Mouse (Mus musculus) kidney, embryonic 14.5 days (tissue): ENCODE results near the gene Pou2f3. TPM values are rescaled to one million over a fixed set of nuclear protein-coding genes. Genes with fewer than 3 reads are reported as not detected.

Source experiments
- ATAC-seq: fragments of 200-750 bp; cut with Nextera tagmentation; 2 replicates; pipeline ENCODE4 v1.8.0; 2017; ENCODE audit warnings: moderate number of reproducible peaks, mild to moderate bottlenecking, moderate TSS enrichment, moderate library complexity; ENCODE audit not compliant: low FRiP score, low TSS enrichment
- H3K27ac ChIP-seq: fragments of 300-500 bp; sonication (generic); 2 replicates; pipeline ENCODE4 v1.5.1; 2014; ENCODE audit warnings: low read depth, mild to moderate bottlenecking, low read length, moderate library complexity, mixed read lengths
- H3K27me3 ChIP-seq: fragments of 300-500 bp; sonication (generic); 2 replicates; pipeline ENCODE4 v1.6.1; 2014; ENCODE audit warnings: mild to moderate bottlenecking, low read length; ENCODE audit not compliant: control insufficient read depth, insufficient read depth
- H3K36me3 ChIP-seq: fragments of 300-500 bp; sonication (generic); 2 replicates; pipeline ENCODE4 v1.6.1; 2014; ENCODE audit warnings: low read length, mixed read lengths; ENCODE audit not compliant: control insufficient read depth, insufficient read depth
- H3K4me1 ChIP-seq: fragments of 300-500 bp; sonication (generic); 2 replicates; pipeline ENCODE4 v1.6.1; 2014; ENCODE audit warnings: low read length, mixed read lengths; ENCODE audit not compliant: control insufficient read depth, insufficient read depth
- H3K4me2 ChIP-seq: fragments of 300-500 bp; sonication (generic); replicated peaks from 2 replicates; pipeline ENCODE4 v1.6.1; 2014; ENCODE audit warnings: low read depth, mild to moderate bottlenecking, low read length
- H3K4me3 ChIP-seq: fragments of 300-500 bp; sonication (generic); 2 replicates; pipeline ENCODE4 v1.5.1; 2014; ENCODE audit warnings: mild to moderate bottlenecking, low read length
- H3K9ac ChIP-seq: fragments of 300-500 bp; sonication (generic); 2 replicates; pipeline ENCODE4 v1.6.1; 2014; ENCODE audit warnings: low read depth, mild to moderate bottlenecking, low read length, moderate library complexity
- H3K9me3 ChIP-seq: fragments of 300-500 bp; sonication (generic); 2 replicates; pipeline ENCODE4 v1.6.1; 2016; ENCODE audit warnings: low read length; ENCODE audit not compliant: control insufficient read depth
- WGBS: fragments of 180-500 bp; shearing (Covaris S2); extraction: QIAGEN DNeasy Blood & Tissue Kit; methylation state at CpG from one replicate; pipeline ENCODE4 v1.1.7; 2014; 5-methylcytosine and 5-hydroxymethylcytosine counted together
- polyA plus RNA-seq: library from polyadenylated mRNA; unstranded; fragments of >200 nt; fragmentation: Nextera tagmentation; extraction: Ambion mirVana; gene quantifications from 2 replicates; pipeline ENCODE4 v1.2.1, GENCODE M21; 2014

The Pou2f3 gene
- polyA plus RNA-seq, 1 experiment from 2014 or later = 0.11 TPM

- Histone ChIP-seq H3K4me2 (no peak overlapping the region), H3K4me3 (no peak overlapping the region), H3K27ac (no peak overlapping the region), H3K9ac (no peak overlapping the region), H3K36me3 (peaks cover 15% of the 10 kb centered on the region; the same call in 1 of the 2 replicates), H3K4me1 (peaks cover 66% of the 10 kb centered on the region), H3K27me3 (no peaks in the 10 kb centered on the region), H3K9me3 (no peaks in the 10 kb centered on the region)
- WGBS = 68% methylated on average over 5 of the region's 5 CpGs
- no peak for ATAC-seq
Observed at GRCm38 (mm10) chr9:43234496-43234895, 24.3 kb upstream of the Pou2f3 start.

DNA sequence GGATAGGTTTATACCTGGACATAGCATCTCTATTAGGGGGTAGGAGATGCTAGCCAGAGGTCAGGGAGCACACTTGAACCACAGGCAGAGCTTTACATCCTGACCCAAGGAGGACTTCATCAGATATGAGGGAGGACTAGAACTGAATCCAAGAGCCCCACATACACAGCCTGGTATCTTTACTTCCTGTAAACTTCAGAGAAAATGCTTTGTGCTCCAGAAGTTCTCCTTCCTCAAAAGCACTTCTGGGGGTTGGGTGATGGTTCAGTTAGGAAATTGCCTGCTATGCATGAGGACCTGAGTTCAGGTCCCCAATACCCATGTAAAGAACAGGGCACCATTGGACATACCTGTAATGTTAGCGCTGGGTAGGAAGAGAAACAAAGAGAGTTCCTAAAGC, 23.3 kb upstream of the Pou2f3 start:
- H3K4me1 ChIP-seq = peaks cover 63% of the 10 kb centered on the region
- WGBS = 93% methylated on average over 1 of the region's 1 CpGs
- peak overlapping the region; percentile 42; the same call in 1 of the 2 replicates for H3K27ac ChIP-seq
- H3K4me3 ChIP-seq = no peak overlapping the region
- no peaks in the 10 kb centered on the region for H3K9me3 ChIP-seq
- H3K27me3 ChIP-seq = no peaks in the 10 kb centered on the region
- ATAC-seq = no peak
- H3K4me2 ChIP-seq = no peak overlapping the region
- H3K9ac ChIP-seq = no peak overlapping the region
- H3K36me3 ChIP-seq = peaks cover 19% of the 10 kb centered on the region; the same call in 1 of the 2 replicates

- ATAC-seq = no peak
- WGBS = 73% methylated on average over 5 of the region's 5 CpGs
- Histone ChIP-seq H3K27me3 (no peaks in the 10 kb centered on the region), H3K27ac (peak overlapping the region; percentile 42; the same call in 1 of the 2 replicates), H3K4me2 (no peak overlapping the region; the same call in 1 of the 2 replicates), H3K4me1 (peaks cover 58% of the 10 kb centered on the region), H3K36me3 (peaks cover 19% of the 10 kb centered on the region; the same call in 1 of the 2 replicates), H3K4me3 (no peak overlapping the region), H3K9ac (no peak overlapping the region), H3K9me3 (no peaks in the 10 kb centered on the region)
Observed at GRCm38 (mm10) chr9:43233044-43233443, 22.9 kb upstream of the Pou2f3 start.

DNA sequence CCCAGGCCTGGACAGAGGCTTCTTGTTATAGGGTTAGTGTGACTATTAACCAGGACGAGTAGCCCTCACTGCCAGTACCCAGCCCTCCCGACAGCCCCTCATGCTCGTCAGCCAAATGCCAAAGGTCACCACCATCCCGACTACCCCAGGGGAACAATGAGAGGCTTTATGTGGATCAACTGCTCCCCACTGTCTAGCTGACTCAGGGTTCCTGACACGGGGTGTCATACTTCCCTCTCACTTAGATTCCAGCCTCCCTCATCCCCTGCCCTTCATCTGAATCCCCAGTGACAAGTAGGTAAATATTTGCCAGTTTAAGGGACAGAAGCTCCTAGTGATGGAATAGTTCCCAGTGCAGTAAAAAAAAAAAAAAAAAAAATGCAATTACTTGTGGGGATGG, 22.1 kb upstream of the Pou2f3 start:
- H3K4me1 ChIP-seq = peaks cover 51% of the 10 kb centered on the region
- 21% methylated on average over 5 of the region's 5 CpGs for WGBS
- H3K4me3 ChIP-seq = no peak overlapping the region
- peaks cover 19% of the 10 kb centered on the region; the same call in 1 of the 2 replicates for H3K36me3 ChIP-seq
- no peaks in the 10 kb centered on the region for H3K9me3 ChIP-seq
- peak overlapping the region; percentile 84; the same call in 1 of the 2 replicates for H3K27ac ChIP-seq
- 0 out of 2 replicates have a peak, but pooled peaks have one; percentile 4 for ATAC-seq
- H3K9ac ChIP-seq = no peak overlapping the region
- H3K27me3 ChIP-seq = no peaks in the 10 kb centered on the region
- H3K4me2 ChIP-seq = no peak overlapping the region

- H3K36me3 ChIP-seq = peaks cover 19% of the 10 kb centered on the region; the same call in 1 of the 2 replicates
- WGBS = 66% methylated on average over 4 of the region's 4 CpGs
- ATAC-seq = peak; percentile 22; the same call in 1 of the 2 replicates
- H3K27me3 ChIP-seq = no peaks in the 10 kb centered on the region
- H3K4me3 ChIP-seq = no peak overlapping the region
- H3K4me1 ChIP-seq = peaks cover 48% of the 10 kb centered on the region
- no peak overlapping the region for H3K4me2 ChIP-seq
- no peak overlapping the region for H3K9ac ChIP-seq
- H3K27ac ChIP-seq = peak overlapping the region; percentile 84; the same call in 1 of the 2 replicates
- H3K9me3 ChIP-seq = no peaks in the 10 kb centered on the region
Observed at GRCm38 (mm10) chr9:43231805-43232204, 21.6 kb upstream of the Pou2f3 start.

DNA sequence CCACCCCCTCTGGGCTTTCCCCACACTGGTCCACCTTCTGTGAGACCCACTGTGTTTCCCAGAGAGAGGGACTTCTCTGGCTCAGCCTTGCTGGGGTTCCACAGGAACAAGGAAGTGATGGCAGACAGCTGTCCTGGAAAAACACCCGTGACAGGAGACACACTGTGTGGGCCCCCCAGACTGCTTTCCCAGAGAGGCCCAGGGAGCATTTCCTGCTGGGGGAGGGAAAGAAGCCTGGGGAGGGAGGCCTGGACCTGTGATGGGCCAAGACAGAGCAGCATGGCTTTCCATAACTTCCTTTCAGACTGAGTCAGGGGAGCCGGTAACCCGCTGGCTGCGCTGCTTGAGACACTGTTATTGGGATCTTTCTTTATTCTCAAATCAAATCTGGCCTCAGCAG, 20.7 kb upstream of the Pou2f3 start:
- H3K9ac ChIP-seq = peak overlapping the region; percentile 9; the same call in 1 of the 2 replicates
- H3K4me3 ChIP-seq = no peak overlapping the region
- no peak overlapping the region for H3K4me2 ChIP-seq
- peak; percentile 50; the same call in 1 of the 2 replicates for ATAC-seq
- WGBS = 47% methylated on average over 4 of the region's 4 CpGs
- peaks cover 55% of the 10 kb centered on the region for H3K4me1 ChIP-seq
- no peaks in the 10 kb centered on the region for H3K27me3 ChIP-seq
- peaks cover 16% of the 10 kb centered on the region; the same call in 1 of the 2 replicates for H3K36me3 ChIP-seq
- H3K27ac ChIP-seq = peak overlapping the region; percentile 84
- no peaks in the 10 kb centered on the region for H3K9me3 ChIP-seq

DNA sequence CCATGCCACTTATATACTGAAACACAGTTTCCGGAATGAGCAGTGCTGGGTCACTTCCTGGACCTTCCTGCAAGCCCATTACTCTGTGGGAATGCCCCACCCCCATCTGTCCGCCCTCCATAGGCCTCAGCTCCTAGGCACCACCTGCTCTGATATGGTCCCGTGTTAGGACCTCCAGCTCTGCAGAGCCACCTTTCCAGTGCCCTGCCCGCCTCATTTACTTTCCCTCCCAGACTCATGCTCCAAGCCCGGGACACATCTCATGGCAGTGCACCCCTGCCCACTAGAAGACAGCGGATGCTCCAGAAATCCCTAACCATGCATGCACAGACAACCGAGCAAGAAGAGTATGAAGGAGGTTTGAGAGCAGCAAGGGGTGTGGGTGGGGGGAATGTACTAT, 19.8 kb upstream of the Pou2f3 start:
- Histone ChIP-seq H3K4me1 (peaks cover 57% of the 10 kb centered on the region), H3K4me2 (no peak overlapping the region), H3K4me3 (no peak overlapping the region), H3K27me3 (no peaks in the 10 kb centered on the region), H3K36me3 (peaks cover 16% of the 10 kb centered on the region; the same call in 1 of the 2 replicates), H3K9ac (no peak overlapping the region), H3K9me3 (no peaks in the 10 kb centered on the region), H3K27ac (0 out of 2 replicates have a peak overlapping the region, but pooled peaks have one; percentile 84)
- ATAC-seq = no peak
- WGBS = 78% methylated on average over 7 of the region's 7 CpGs

GRCm38 (mm10) chr9:43229398-43229895, 19.3 kb upstream of the Pou2f3 start:
- 87% methylated on average over 10 of the region's 10 CpGs for WGBS
- no peak overlapping the region for H3K4me3 ChIP-seq
- no peak overlapping the region for H3K4me2 ChIP-seq
- no peaks in the 10 kb centered on the region for H3K9me3 ChIP-seq
- no peak for ATAC-seq
- no peak overlapping the region for H3K9ac ChIP-seq
- H3K4me1 ChIP-seq = peaks cover 52% of the 10 kb centered on the region
- no peaks in the 10 kb centered on the region for H3K27me3 ChIP-seq
- peaks cover 12% of the 10 kb centered on the region; the same call in 1 of the 2 replicates for H3K36me3 ChIP-seq
- H3K27ac ChIP-seq = no peak overlapping the region

- H3K36me3 ChIP-seq = peaks cover 10% of the 10 kb centered on the region; the same call in 1 of the 2 replicates
- no peaks in the 10 kb centered on the region for H3K27me3 ChIP-seq
- no peak for ATAC-seq
- no peaks in the 10 kb centered on the region for H3K9me3 ChIP-seq
- H3K4me3 ChIP-seq = no peak overlapping the region
- 80% methylated on average over 2 of the region's 2 CpGs for WGBS
- H3K4me1 ChIP-seq = peaks cover 51% of the 10 kb centered on the region
- no peak overlapping the region for H3K9ac ChIP-seq
- H3K27ac ChIP-seq = no peak overlapping the region
- H3K4me2 ChIP-seq = no peak overlapping the region
Observed at GRCm38 (mm10) chr9:43228745-43229144, 18.6 kb upstream of the Pou2f3 start.
